ENCODE assay signal across 8 mouse cellular contexts in genomic region chr5:121593451-121594401, GRCm38 (mm10). TPM values are rescaled to one million over a fixed set of nuclear protein-coding genes. Genes with fewer than 3 reads are reported as not detected.
DNase-seq lines count a peak whose midpoint lies in the region; ATAC-seq and TF ChIP-seq lines count a peak whose summit lies in the region.

Gene Aldh2 (minus strand): TSS chr5:121593824.

- no peaks in the 10 kb centered on the region for H3K9me3 ChIP-seq in heart, embryonic 11.5 days (replicated peaks; ENCODE audit: control insufficient read depth, low read length)
- no peaks in the 10 kb centered on the region for H3K9me3 ChIP-seq in kidney, embryonic 16.5 days (ENCODE audit: low read length)

- H3K36me3 ChIP-seq in heart, embryonic 11.5 days (ENCODE audit: control insufficient read depth, insufficient read depth, low read length): no peaks in the 10 kb centered on the region
- no peaks in the 10 kb centered on the region for H3K36me3 ChIP-seq in kidney, embryonic 16.5 days (ENCODE audit: insufficient read depth, low read length)
- H3K36me3 ChIP-seq in liver, adult 2 months (ENCODE audit: control insufficient read depth, insufficient read depth, low read length): peaks cover 4% of the 10 kb centered on the region
- no peaks in the 10 kb centered on the region for H3K36me3 ChIP-seq in myocyte (ENCODE audit: control insufficient read depth, insufficient read depth)
- H3K36me3 ChIP-seq in splenic B cell, adult 2 months (ENCODE audit: control insufficient read depth, insufficient read depth, low read length, poor library complexity, severe bottlenecking): no peaks in the 10 kb centered on the region

- peaks cover 18% of the 10 kb centered on the region for H3K79me2 ChIP-seq in liver, adult 2 months (ENCODE audit: control insufficient read depth, insufficient read depth, low read length)
- no peaks in the 10 kb centered on the region for H3K79me2 ChIP-seq in myocyte (ENCODE audit: control insufficient read depth, insufficient read depth)

- H3ac ChIP-seq in myocyte (ENCODE audit: control insufficient read depth, insufficient read length): peak within 1 kb of the TSS; percentile 88

- ATAC-seq in erythroblast, adult 5-6 weeks (replicated peaks; ENCODE audit: low FRiP score, poor library complexity, severe bottlenecking): peak; percentile 85
- ATAC-seq in heart, embryonic 11.5 days (replicated peaks; ENCODE audit: insufficient number of reproducible peaks, low FRiP score, low TSS enrichment): peak; percentile 85
- ATAC-seq in kidney, embryonic 16.5 days (ENCODE audit: low FRiP score, low TSS enrichment): peak; percentile 90

- peak within 1 kb of the TSS; percentile 76 for H3K9ac ChIP-seq in heart, embryonic 11.5 days (ENCODE audit: low read depth, low read length)
- peak within 1 kb of the TSS; percentile 85 for H3K9ac ChIP-seq in kidney, embryonic 16.5 days (replicated peaks; ENCODE audit: low read length)
- H3K9ac ChIP-seq in liver, adult 2 months (ENCODE audit: low read depth, low read length): peak within 1 kb of the TSS; percentile 97

- peaks cover 14% of the 10 kb centered on the region for H3K4me1 ChIP-seq in heart, embryonic 11.5 days (ENCODE audit: control insufficient read depth, insufficient read depth, low read length)
- peaks cover 27% of the 10 kb centered on the region for H3K4me1 ChIP-seq in kidney, embryonic 16.5 days (ENCODE audit: insufficient read depth, low read length)
- peaks cover 20% of the 10 kb centered on the region for H3K4me1 ChIP-seq in liver, adult 2 months (ENCODE audit: control insufficient read depth, insufficient read depth, low read length)

- peak within 1 kb of the TSS; percentile 94 for H3K4me2 ChIP-seq in heart, embryonic 11.5 days
- H3K4me2 ChIP-seq in kidney, embryonic 16.5 days (replicated peaks; ENCODE audit: low read depth, low read length): peak within 1 kb of the TSS; percentile 95
- peak within 1 kb of the TSS; percentile 98 for H3K4me2 ChIP-seq in myocyte (ENCODE audit: low read depth)

- no peak for TF ChIP-seq CTCF in liver, adult 2 months (IDR thresholded peaks at IDR 0.05; ENCODE audit: low read depth, low read length)

- H3K4me3 ChIP-seq in heart, embryonic 11.5 days (ENCODE audit: low read depth, low read length): peak within 1 kb of the TSS; percentile 59
- peak within 1 kb of the TSS; percentile 76 for H3K4me3 ChIP-seq in kidney, embryonic 16.5 days (ENCODE audit: low read length)
- H3K4me3 ChIP-seq in liver, adult 2 months (ENCODE audit: insufficient read depth, low read depth, low read length): peak within 1 kb of the TSS; percentile 81
- H3K4me3 ChIP-seq in myocyte: peak within 1 kb of the TSS; percentile 66

- DNase-seq in B cell, adult 2 months: peak; percentile 83 to 84
- DNase-seq in brain, adult 2 months (ENCODE audit: low read depth, low spot score): peak; percentile 87
- DNase-seq in liver, adult 2 months (ENCODE audit: extremely low read depth, low read depth, low spot score): peak; percentile 85
- DNase-seq in splenic B cell, adult 2 months (ENCODE audit: low read depth, low spot score): peak; percentile 82

- TF ChIP-seq POLR2A in liver, adult 2 months (IDR thresholded peaks at IDR 0.05; ENCODE audit: extremely low read depth, insufficient read depth, low read length): peak; percentile 94
- peak; percentile 95 for TF ChIP-seq POLR2A in myocyte (IDR thresholded peaks at IDR 0.05; ENCODE audit: insufficient read length, low read depth)

- 3% methylated on average over 47 of the region's 47 CpGs for WGBS in heart, embryonic 11.5 days (ENCODE audit: insufficient replicate concordance)
- 2% methylated on average over 47 of the region's 47 CpGs for WGBS in kidney, embryonic 16.5 days
- 3% methylated on average over 47 of the region's 47 CpGs for WGBS in liver, adult 2 months

- peak within 1 kb of the TSS; percentile 62 for H3K27ac ChIP-seq in heart, embryonic 11.5 days (ENCODE audit: low read depth, low read length)
- H3K27ac ChIP-seq in kidney, embryonic 16.5 days (ENCODE audit: low read length): peak within 1 kb of the TSS; percentile 87
- H3K27ac ChIP-seq in liver, adult 2 months (replicated peaks; ENCODE audit: insufficient read depth, low read depth, low read length): peak within 1 kb of the TSS; percentile 98

- peaks cover 4% of the 10 kb centered on the region for H3K27me3 ChIP-seq in heart, embryonic 11.5 days (ENCODE audit: control insufficient read depth, insufficient read depth, low read length)
- H3K27me3 ChIP-seq in kidney, embryonic 16.5 days (ENCODE audit: insufficient read depth, low read length): no peaks in the 10 kb centered on the region
- H3K27me3 ChIP-seq in liver, adult 2 months (ENCODE audit: control insufficient read depth, insufficient read depth, low read length): no peaks in the 10 kb centered on the region
- no peaks in the 10 kb centered on the region for H3K27me3 ChIP-seq in myocyte (ENCODE audit: control insufficient read depth, insufficient read depth, insufficient read length)
- H3K27me3 ChIP-seq in splenic B cell, adult 2 months (ENCODE audit: control insufficient read depth, insufficient read depth, low read length, poor library complexity, severe bottlenecking): no peaks in the 10 kb centered on the region

TF ChIP-seq in myocyte, 11 proteins besides CTCF, POLR2A, EP300 and RAD21:
- no peak for TF ChIP-seq TCF3 (IDR thresholded peaks at IDR 0.05; ENCODE audit: insufficient read length, low read depth)
- TF ChIP-seq SRF (IDR thresholded peaks at IDR 0.05; ENCODE audit: control insufficient read depth, insufficient read length, low read depth): no peak
- peak; percentile 96 for TF ChIP-seq USF1 (IDR thresholded peaks at IDR 0.05; ENCODE audit: low read depth)
- no peak for TF ChIP-seq REST (IDR thresholded peaks at IDR 0.05; ENCODE audit: insufficient read depth, insufficient read length)
- no peak for TF ChIP-seq E2F4 (IDR thresholded peaks at IDR 0.05; ENCODE audit: insufficient read depth)
- TF ChIP-seq MAX (IDR thresholded peaks at IDR 0.05; ENCODE audit: low read depth): no peak
- peak; percentile 88 for TF ChIP-seq POLR2AphosphoS2 (IDR thresholded peaks at IDR 0.05; ENCODE audit: insufficient read length, low read depth)
- no peak for TF ChIP-seq MYOG (IDR thresholded peaks at IDR 0.05; ENCODE audit: control insufficient read depth in 1 of 3, insufficient read depth in 1 of 3, insufficient read length in 2 of 3, low read depth in 2 of 3)
- TF ChIP-seq TCF12 (IDR thresholded peaks at IDR 0.05; ENCODE audit: insufficient read depth, poor library complexity, severe bottlenecking): no peak
- no peak for TF ChIP-seq MYOD1 (IDR thresholded peaks at IDR 0.05; ENCODE audit: control insufficient read depth in 1 of 3, insufficient read length in 2 of 3, low read depth in 2 of 3)
- no peak for TF ChIP-seq CEBPB (IDR thresholded peaks at IDR 0.05; ENCODE audit: insufficient read depth, poor library complexity, severe bottlenecking)
TF ChIP-seq in myocyte: peak in this region for 2.

RNA-seq across cellular contexts. Expression of gene Aldh2, which starts in this region (rescaled TPM):
- total RNA-seq in erythroblast, adult 5-6 weeks (2015; ENCODE audit: low replicate concordance): 28.2 and 58.1 TPM in 2 replicates
- total RNA-seq in erythroblast, adult 5-6 weeks (2017; ENCODE audit: low replicate concordance): 96.6 and 99.4 TPM in 2 replicates
- polyA plus RNA-seq in heart, embryonic 11.5 days (2014; fragmentation: Nextera tagmentation; extraction: Ambion mirVana): 24.6 and 39.3 TPM in 2 replicates
- 234 and 274 TPM in 2 replicates for polyA plus RNA-seq in kidney, embryonic 16.5 days (2015; fragmentation: Nextera tagmentation; extraction: Ambion mirVana)
- total RNA-seq in liver, adult 2 months (2014; rRNA removed): 1,488 and 1,502 TPM in 2 replicates
- 3,750 and 4,351 TPM in 2 replicates for polyA plus RNA-seq in liver, adult 2 months (2012; rRNA removed)
- polyA plus RNA-seq in myocyte (2012; fragmentation: generic; extraction: Trizol): 210 TPM

Comparison
In these comparisons a context has a peak if more than half of its experiments do, and no peak if none do; other contexts are left out.
1. Peak in every context shown above with its lines: DNase-seq, ATAC-seq, H3K4me3 ChIP-seq and H3K27ac ChIP-seq.
2. RNA of gene Aldh2 (total RNA-seq): 1,488 to 1,502 TPM in liver, adult 2 months; 28.2 to 99.4 TPM in erythroblast, adult 5-6 weeks; every median in the first group is over 10 times any median in the second.
3. RNA of gene Aldh2 (polyA plus RNA-seq): 3,750 to 4,351 TPM in liver, adult 2 months; 234 to 274 TPM in kidney, embryonic 16.5 days, 210 TPM in myocyte (single experiment) and 24.6 to 39.3 TPM in heart, embryonic 11.5 days; every median in the first group is over 10 times any median in the second.